Mouse (Mus musculus) forebrain, embryonic 12.5 days (tissue): ENCODE results near the gene Apba3. TPM values are rescaled to one million over a fixed set of nuclear protein-coding genes. Genes with fewer than 3 reads are reported as not detected.

ENCODE experiments used
- ATAC-seq: fragments of 200-750 bp; cut with Nextera tagmentation; 2 replicates; pipeline ENCODE4 v1.8.0; 2017; ENCODE audit warnings: moderate TSS enrichment; ENCODE audit not compliant: low FRiP score
- H3K27ac ChIP-seq: fragments of 300-500 bp; sonication (generic); 2 replicates; pipeline ENCODE4 v1.5.1; 2016; ENCODE audit warnings: mild to moderate bottlenecking
- H3K27me3 ChIP-seq: fragments of 300-500 bp; sonication (generic); 2 replicates; pipeline ENCODE4 v1.6.1; 2016; ENCODE audit warnings: mild to moderate bottlenecking
- H3K36me3 ChIP-seq: fragments of 300-500 bp; sonication (generic); replicated peaks from 2 replicates; pipeline ENCODE4 v1.6.1; 2016; ENCODE audit warnings: mild to moderate bottlenecking
- H3K4me1 ChIP-seq: fragments of 300-500 bp; sonication (generic); 2 replicates; pipeline ENCODE4 v1.6.1; 2016
- H3K4me2 ChIP-seq: fragments of 300-500 bp; sonication (generic); 2 replicates; pipeline ENCODE4 v1.6.1; 2016; ENCODE audit warnings: mild to moderate bottlenecking, moderate library complexity
- H3K4me3 ChIP-seq: fragments of 300-500 bp; sonication (generic); replicated peaks from 2 replicates; pipeline ENCODE4 v1.5.1; 2016; ENCODE audit warnings: mild to moderate bottlenecking
- H3K9ac ChIP-seq: fragments of 300-500 bp; sonication (generic); 2 replicates; pipeline ENCODE4 v1.6.1; 2016; ENCODE audit warnings: mild to moderate bottlenecking
- H3K9me3 ChIP-seq: fragments of 300-500 bp; sonication (generic); 2 replicates; pipeline ENCODE4 v1.6.1; 2016
- WGBS: fragments of 180-500 bp; shearing (Covaris S2); methylation state at CpG from one replicate; pipeline ENCODE4 v1.1.7; 2016; 5-methylcytosine and 5-hydroxymethylcytosine counted together
- polyA plus RNA-seq: library from polyadenylated mRNA; unstranded; fragments of >200 nt; fragmentation: Nextera tagmentation; extraction: Ambion mirVana; gene quantifications from 2 replicates; pipeline ENCODE4 v1.2.1, GENCODE M21; 2016

The Apba3 gene
- polyA plus RNA-seq, 1 experiment from 2014 or later: 31.1 TPM

- Histone ChIP-seq H3K9me3 (no peaks in the 10 kb centered on the region), H3K4me2 (peak overlapping the region; percentile 9; the same call in 1 of the 2 replicates), H3K9ac (no peak overlapping the region), H3K36me3 (peaks cover 30% of the 10 kb centered on the region), H3K4me3 (no peak overlapping the region), H3K4me1 (peaks cover 33% of the 10 kb centered on the region), H3K27me3 (no peaks in the 10 kb centered on the region), H3K27ac (peak overlapping the region; percentile 46; the same call in 1 of the 2 replicates)
- WGBS: 82% methylated on average over 10 of the region's 10 CpGs
- no peak for ATAC-seq
Measured at GRCm38 (mm10) chr10:81303258-81303657, 36.5 kb downstream of the Apba3 start.

- Histone ChIP-seq H3K9ac (no peak overlapping the region), H3K36me3 (peaks cover 35% of the 10 kb centered on the region)
- 86% methylated on average over 7 of the region's 7 CpGs for WGBS
Measured at GRCm38 (mm10) chr10:81303761-81304160, 37.0 kb downstream of the Apba3 start.

GRCm38 (mm10) chr10:81304597-81305238 lies 38.0 kb downstream of the Apba3 start:
- no peak for ATAC-seq
- Histone ChIP-seq H3K9me3 (no peaks in the 10 kb centered on the region), H3K27me3 (no peaks in the 10 kb centered on the region), H3K9ac (no peak overlapping the region), H3K36me3 (peaks cover 45% of the 10 kb centered on the region), H3K4me1 (peaks cover 30% of the 10 kb centered on the region), H3K4me3 (no peak overlapping the region), H3K4me2 (no peak overlapping the region), H3K27ac (no peak overlapping the region)
- 27% methylated on average over 6 of the region's 9 CpGs for WGBS

More at GRCm38 (mm10) chr10:81303761-81304160, 37.0 kb downstream of the Apba3 start:
- Histone ChIP-seq H3K9me3 (no peaks in the 10 kb centered on the region), H3K4me3 (no peak overlapping the region), H3K27ac (no peak overlapping the region), H3K4me1 (peaks cover 33% of the 10 kb centered on the region), H3K27me3 (no peaks in the 10 kb centered on the region), H3K4me2 (no peak overlapping the region)
- no peak for ATAC-seq

- ATAC-seq: no peak
- 91% methylated on average over 14 of the region's 14 CpGs for WGBS
Measured at GRCm38 (mm10) chr10:81305663-81306062, 38.9 kb downstream of the Apba3 start.

GRCm38 (mm10) chr10:81306173-81306668 lies 39.5 kb downstream of the Apba3 start:
- peaks cover 60% of the 10 kb centered on the region for H3K36me3 ChIP-seq
- no peak overlapping the region for H3K27ac ChIP-seq
- no peak overlapping the region for H3K4me3 ChIP-seq
- peaks cover 23% of the 10 kb centered on the region for H3K4me1 ChIP-seq
- H3K4me2 ChIP-seq: no peak overlapping the region
- WGBS: 92% methylated on average over 12 of the region's 12 CpGs
- H3K9ac ChIP-seq: no peak overlapping the region
- ATAC-seq: no peak
- H3K27me3 ChIP-seq: no peaks in the 10 kb centered on the region
- H3K9me3 ChIP-seq: no peaks in the 10 kb centered on the region

More at GRCm38 (mm10) chr10:81305663-81306062, 38.9 kb downstream of the Apba3 start:
- Histone ChIP-seq H3K9ac (no peak overlapping the region), H3K4me3 (no peak overlapping the region), H3K4me1 (peaks cover 23% of the 10 kb centered on the region), H3K36me3 (peaks cover 54% of the 10 kb centered on the region), H3K4me2 (no peak overlapping the region), H3K27ac (no peak overlapping the region), H3K27me3 (no peaks in the 10 kb centered on the region), H3K9me3 (no peaks in the 10 kb centered on the region)

GRCm38 (mm10) chr10:81306837-81307682 lies 40.3 kb downstream of the Apba3 start:
- H3K9me3 ChIP-seq: no peaks in the 10 kb centered on the region
- no peak overlapping the region for H3K27ac ChIP-seq
- H3K27me3 ChIP-seq: no peaks in the 10 kb centered on the region
- no peak for ATAC-seq
- no peak overlapping the region for H3K4me3 ChIP-seq
- WGBS: 92% methylated on average over 21 of the region's 21 CpGs
- no peak overlapping the region for H3K4me2 ChIP-seq
- no peak overlapping the region for H3K9ac ChIP-seq
- peaks cover 20% of the 10 kb centered on the region for H3K4me1 ChIP-seq
- H3K36me3 ChIP-seq: peaks cover 68% of the 10 kb centered on the region

- peaks cover 2% of the 10 kb centered on the region; the same call in 1 of the 2 replicates for H3K4me1 ChIP-seq
- H3K36me3 ChIP-seq: peaks cover 93% of the 10 kb centered on the region
- H3K27me3 ChIP-seq: no peaks in the 10 kb centered on the region
- no peaks in the 10 kb centered on the region for H3K9me3 ChIP-seq
- ATAC-seq: no peak
- no peak overlapping the region for H3K9ac ChIP-seq
- H3K4me2 ChIP-seq: no peak overlapping the region
- H3K27ac ChIP-seq: no peak overlapping the region
- H3K4me3 ChIP-seq: no peak overlapping the region
- 91% methylated on average over 5 of the region's 5 CpGs for WGBS
Measured at GRCm38 (mm10) chr10:81309571-81309970, 42.8 kb downstream of the Apba3 start.

- Histone ChIP-seq H3K9ac (no peak overlapping the region), H3K36me3 (peaks cover 84% of the 10 kb centered on the region), H3K4me3 (no peak overlapping the region), H3K4me2 (no peak overlapping the region), H3K9me3 (no peaks in the 10 kb centered on the region), H3K4me1 (peaks cover 14% of the 10 kb centered on the region), H3K27me3 (peaks cover 6% of the 10 kb centered on the region; the same call in 1 of the 2 replicates), H3K27ac (no peak overlapping the region)
- ATAC-seq: no peak
- WGBS: 92% methylated on average over 13 of the region's 13 CpGs
Measured at GRCm38 (mm10) chr10:81313581-81313980, 46.8 kb downstream of the Apba3 start.

- Histone ChIP-seq H3K4me2 (no peak overlapping the region), H3K36me3 (peaks cover 78% of the 10 kb centered on the region), H3K4me3 (no peak overlapping the region), H3K27me3 (peaks cover 6% of the 10 kb centered on the region; the same call in 1 of the 2 replicates), H3K9me3 (no peaks in the 10 kb centered on the region), H3K27ac (no peak overlapping the region), H3K4me1 (peaks cover 18% of the 10 kb centered on the region), H3K9ac (no peak overlapping the region)
- ATAC-seq: no peak
- 79% methylated on average over 7 of the region's 7 CpGs for WGBS
Measured at GRCm38 (mm10) chr10:81314201-81314600, 47.4 kb downstream of the Apba3 start.

- H3K27me3 ChIP-seq: peaks cover 6% of the 10 kb centered on the region; the same call in 1 of the 2 replicates
- no peak for ATAC-seq
- no peak overlapping the region for H3K9ac ChIP-seq
- peaks cover 64% of the 10 kb centered on the region for H3K36me3 ChIP-seq
- H3K4me3 ChIP-seq: no peak overlapping the region
- peaks cover 26% of the 10 kb centered on the region for H3K4me1 ChIP-seq
- H3K9me3 ChIP-seq: no peaks in the 10 kb centered on the region
- H3K4me2 ChIP-seq: no peak overlapping the region
- H3K27ac ChIP-seq: no peak overlapping the region
- WGBS: 93% methylated on average over 16 of the region's 16 CpGs
Measured at GRCm38 (mm10) chr10:81315587-81315986, 48.8 kb downstream of the Apba3 start.

- Histone ChIP-seq H3K27me3 (peaks cover 6% of the 10 kb centered on the region; the same call in 1 of the 2 replicates), H3K27ac (no peak overlapping the region), H3K4me3 (no peak overlapping the region), H3K9ac (peak overlapping the region; percentile 22; the same call in 1 of the 2 replicates), H3K4me2 (peak overlapping the region; percentile 32), H3K4me1 (peaks cover 27% of the 10 kb centered on the region), H3K36me3 (peaks cover 55% of the 10 kb centered on the region), H3K9me3 (no peaks in the 10 kb centered on the region)
- no peak for ATAC-seq
- 43% methylated on average over 16 of the region's 16 CpGs for WGBS
Measured at GRCm38 (mm10) chr10:81316338-81317060, 49.7 kb downstream of the Apba3 start.

- 10% methylated on average over 20 of the region's 20 CpGs for WGBS
- no peak for ATAC-seq
- Histone ChIP-seq H3K27ac (no peak overlapping the region), H3K4me1 (peaks cover 35% of the 10 kb centered on the region), H3K4me3 (no peak overlapping the region), H3K4me2 (peak overlapping the region; percentile 32), H3K27me3 (peaks cover 6% of the 10 kb centered on the region; the same call in 1 of the 2 replicates), H3K36me3 (peaks cover 48% of the 10 kb centered on the region), H3K9me3 (no peaks in the 10 kb centered on the region), H3K9ac (peak overlapping the region; percentile 22; the same call in 1 of the 2 replicates)
Measured at GRCm38 (mm10) chr10:81317273-81317672, 50.5 kb downstream of the Apba3 start.
